Mouse (Mus musculus) heart, adult 11 months (tissue): Measurements from ENCODE around the gene Lrig3.

ENCODE experiments used
- DNase-seq: peaks from one replicate; pipeline ENCODE4 v3.0.0; 2022

Gene Lrig3

DNA sequence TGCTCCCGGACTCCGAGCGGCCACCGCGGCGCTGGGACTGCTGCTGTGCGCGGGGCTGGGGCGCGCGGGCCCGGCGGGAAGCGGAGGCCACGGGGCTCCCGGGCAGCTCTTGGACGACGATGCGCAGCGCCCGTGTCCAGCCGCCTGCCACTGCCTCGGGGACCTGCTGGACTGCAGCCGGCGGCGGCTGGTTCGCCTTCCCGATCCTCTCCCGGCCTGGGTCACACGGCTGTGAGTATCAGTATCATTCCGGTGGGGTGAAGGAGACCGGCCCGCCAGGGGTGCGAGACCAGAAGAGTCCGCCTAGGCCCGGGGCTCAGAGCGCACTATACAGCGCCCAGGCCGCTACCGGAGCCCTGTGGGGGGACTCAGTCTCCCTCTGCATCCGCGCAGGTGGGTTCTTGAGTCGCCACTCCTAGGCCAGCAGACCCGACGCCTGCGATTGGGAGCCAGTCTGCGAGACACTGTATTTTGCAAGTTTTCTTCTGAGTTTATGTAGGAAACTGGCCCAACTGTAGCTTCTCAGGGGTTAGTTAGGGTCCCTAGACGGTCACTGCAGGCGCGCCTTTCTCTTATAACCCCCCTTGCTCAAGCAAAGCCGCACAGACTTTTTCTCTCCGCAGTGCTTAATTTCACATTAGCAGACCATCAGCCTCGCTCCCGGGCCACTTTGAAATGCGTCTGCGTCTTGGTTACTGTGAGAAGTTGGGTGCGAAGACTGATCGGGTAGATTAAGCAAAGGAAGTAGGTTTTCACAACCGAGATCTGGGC lies 698 bp downstream of the Lrig3 start:
- peak; percentile 95 for DNase-seq

DNA sequence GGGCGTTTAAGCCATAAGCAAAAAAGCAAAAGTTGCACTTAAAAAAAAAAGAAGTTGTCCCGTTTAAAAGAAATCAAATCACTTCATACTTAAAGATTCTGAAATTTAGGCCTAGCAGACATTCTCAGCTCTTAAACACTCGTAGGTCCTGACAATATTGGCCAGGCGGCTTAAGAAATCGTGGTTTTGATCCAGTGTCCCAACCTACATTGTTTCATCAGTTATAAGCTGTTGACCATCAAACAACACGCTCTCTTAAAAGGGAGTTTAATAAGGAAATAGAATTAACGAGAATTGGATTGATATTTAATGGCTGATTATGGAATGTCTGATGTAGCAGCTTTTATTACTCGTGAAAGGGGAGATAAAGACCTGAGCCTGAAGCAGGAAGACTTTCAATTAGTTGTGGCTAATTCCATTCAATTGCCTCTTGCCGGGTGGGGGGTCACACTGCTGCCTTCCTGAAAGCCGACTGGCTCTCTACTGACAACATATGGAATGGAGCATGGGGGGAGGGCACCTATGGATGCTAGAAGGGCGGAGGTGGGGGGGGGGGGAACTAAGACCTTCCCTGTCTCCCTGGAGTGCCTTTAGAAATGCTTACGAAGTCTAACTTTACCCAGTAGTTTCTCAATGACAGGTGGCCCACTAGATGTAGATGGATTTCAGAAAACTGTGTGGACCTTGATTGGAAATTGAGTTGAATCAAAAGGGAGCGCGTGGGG lies 1.6 kb downstream of the Lrig3 start:
- peak; percentile 41 for DNase-seq

DNA sequence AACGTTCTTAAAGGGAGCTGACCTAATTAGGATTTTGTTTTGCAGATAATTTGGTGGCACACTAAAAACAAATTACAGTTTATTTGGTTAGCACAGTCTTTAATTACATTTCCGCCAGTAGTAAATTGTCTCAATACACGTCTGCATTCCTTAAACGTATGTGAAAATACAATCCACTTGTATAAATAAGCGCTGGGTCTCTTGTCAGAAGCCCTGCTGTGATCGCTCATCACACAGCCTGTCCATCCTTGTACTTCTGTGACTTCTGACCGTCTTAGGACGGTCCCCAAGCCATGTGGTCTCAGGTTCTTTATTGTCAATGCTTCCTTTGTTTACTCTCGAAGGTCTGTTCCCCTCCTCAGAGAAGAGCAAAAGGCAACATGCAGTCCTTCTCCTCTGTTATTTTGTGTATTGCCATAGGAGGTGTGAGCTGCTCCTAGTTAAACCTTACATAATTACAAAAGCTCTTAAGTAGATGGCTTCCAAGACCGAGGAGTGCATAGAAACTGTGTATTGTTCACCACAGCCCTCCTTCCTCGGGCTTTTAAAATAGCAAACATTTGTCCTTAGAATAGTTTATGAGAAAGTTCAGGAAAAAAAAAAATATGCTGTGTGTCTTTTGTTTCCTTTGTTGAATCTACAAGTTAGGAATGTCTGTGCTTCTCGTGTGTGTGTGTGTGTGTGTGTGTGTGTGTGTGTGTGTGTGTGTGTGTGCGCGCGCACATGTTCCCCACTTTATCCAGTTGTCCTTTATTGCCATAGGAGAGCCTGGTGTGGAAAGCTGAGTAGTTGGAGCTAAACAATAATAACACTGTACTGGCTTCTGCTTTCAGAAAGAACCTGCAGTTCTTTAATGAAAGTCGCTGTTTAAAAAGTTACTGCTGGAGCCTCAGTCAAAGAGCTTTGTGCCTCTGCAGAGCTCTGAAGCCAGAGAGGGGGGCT lies 2.5 kb downstream of the Lrig3 start:
- DNase-seq: peak; percentile 25

DNA sequence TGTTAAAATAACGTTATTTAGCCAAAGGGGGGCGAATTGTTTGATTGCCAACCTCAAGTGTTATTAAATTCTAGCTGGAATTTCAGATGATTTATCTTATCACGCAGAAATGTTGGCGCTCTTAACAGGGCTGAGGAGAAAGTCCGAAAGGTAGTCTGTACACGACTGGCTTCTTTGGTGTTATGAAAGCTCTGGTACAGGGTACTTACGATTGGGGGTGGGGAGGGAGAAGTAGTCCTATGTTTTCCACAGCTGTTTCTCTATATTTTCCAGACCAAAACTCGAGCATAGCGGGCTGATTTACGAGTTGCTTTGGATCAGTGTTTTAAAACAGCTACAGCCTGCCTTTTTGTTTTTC lies 3.1 kb downstream of the Lrig3 start:
- DNase-seq: peak; percentile 86

DNA sequence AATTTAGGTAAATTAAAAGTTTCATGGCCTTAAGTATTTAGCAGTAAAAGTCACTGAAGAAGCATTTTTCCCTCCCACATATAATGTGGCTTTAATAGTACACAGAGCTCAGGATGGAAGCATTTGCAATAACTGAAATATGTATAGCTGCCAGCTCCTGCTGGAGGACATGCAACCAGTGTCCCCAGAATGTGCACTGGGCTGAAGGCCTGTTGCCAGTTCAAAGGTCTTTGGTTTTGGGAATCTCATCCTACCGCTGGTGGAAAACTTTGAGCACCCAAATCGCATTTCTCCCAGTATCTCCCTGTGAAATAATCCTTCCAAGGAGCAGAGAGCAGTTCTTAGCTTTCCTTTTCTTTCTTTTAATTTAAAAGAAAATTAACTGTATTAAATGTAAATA lies 4.1 kb downstream of the Lrig3 start:
- peak; percentile 54 for DNase-seq

DNA sequence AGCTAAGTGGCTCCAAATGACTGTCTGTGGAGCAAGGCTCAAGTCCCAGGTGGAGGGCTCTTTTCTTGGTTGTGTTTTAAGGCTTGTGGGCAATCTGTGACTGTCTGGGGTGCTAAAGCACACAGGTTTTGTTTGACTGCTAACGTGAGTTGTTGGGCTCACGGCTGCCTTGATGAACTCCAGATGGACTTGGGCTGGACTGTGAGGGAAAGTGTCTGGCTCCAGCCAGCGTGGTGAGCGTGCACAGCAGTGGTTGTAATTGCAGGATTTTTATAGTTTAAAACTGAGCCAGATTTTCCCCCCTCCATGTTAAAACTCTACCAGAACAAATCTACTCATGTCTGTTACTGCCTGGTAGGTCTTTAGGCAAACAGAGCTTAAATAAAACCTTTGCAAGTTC lies 4.5 kb downstream of the Lrig3 start:
- peak; percentile 73 for DNase-seq

DNA sequence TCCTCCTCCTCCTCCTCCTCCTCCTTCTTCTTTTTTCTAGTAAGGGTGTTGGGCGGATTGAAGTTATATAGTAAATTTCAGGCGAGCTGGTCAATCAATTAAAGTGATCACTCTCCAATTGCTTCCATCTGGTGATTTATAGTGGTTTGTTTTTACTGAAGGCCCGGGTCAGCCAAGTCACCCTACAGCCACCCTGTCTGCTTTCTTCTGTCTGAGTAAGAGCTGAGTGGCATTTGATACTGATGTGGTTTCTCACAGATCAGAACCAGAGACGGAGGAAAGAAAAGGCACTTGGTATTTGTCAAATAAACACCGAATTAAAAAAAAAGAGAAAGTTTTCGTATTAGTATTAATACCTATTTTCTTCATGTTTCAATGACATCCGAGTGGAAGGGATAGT lies 7.8 kb downstream of the Lrig3 start:
- peak; percentile 5 for DNase-seq

DNA sequence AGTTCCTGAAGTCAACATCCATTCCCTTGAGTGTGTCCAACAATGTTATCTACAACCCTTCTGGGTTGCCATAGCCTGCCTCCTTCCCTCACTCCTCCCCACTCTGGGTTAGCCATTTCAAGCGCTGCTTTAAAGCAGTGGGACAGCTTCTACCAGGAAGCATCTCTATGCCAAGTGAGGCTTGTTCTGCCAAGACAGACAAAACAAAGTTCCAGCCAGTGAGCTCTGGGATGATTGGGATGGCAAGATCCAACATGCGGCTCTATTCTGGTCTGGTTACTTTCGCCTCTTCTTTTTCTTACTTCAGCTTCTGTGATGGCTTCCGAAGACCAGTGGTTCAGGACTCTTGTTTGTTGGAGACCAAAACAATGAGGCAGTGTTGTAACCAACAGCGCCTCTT lies 16.0 kb downstream of the Lrig3 start:
- DNase-seq: peak; percentile 82

DNA sequence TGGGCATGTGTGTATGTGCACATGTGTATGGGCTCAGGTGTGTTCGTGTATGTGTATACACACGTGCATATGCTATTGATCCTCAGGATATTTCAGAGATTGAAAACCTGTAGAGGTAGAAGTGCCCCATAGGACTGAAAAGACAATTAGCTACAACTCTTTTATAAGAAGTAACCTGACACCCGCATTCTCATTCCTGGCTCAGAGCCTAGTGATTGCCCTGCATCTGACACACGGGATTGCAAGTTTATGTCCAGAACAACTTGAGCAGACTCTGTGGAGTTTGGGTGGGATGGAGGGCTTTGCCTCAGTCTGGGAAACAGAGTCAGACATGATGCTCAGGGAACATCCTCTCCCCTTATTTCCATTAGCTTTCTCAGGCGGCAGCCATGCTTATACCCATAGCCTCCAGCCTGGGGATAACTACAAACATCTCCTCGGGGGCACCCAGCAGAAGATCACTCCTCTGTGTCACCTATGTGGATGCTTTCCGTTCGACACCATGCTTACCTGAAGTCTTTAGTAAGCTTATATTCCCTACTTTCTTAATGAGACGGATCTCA lies 18.6 kb downstream of the Lrig3 start:
- peak; percentile 55 for DNase-seq

DNA sequence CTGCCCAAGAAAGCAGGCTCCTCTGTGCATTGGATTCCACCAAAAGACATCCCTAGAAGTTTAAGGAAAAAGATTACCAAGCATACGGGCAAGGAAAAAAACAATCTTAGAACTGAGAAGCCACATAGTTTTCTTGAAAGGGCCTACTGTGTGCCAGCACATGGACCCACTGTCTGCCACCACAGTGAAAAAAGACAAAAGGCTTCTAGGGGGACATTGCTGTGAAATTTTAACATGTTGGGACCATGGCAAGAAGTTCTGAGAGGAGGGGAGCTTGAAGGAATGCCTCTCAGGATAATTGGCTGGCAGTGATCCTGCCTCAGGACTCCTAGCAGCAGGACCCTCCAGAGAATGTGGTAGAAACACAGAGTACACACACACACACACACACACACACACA lies 19.8 kb downstream of the Lrig3 start:
- DNase-seq: peak; percentile 55

DNA sequence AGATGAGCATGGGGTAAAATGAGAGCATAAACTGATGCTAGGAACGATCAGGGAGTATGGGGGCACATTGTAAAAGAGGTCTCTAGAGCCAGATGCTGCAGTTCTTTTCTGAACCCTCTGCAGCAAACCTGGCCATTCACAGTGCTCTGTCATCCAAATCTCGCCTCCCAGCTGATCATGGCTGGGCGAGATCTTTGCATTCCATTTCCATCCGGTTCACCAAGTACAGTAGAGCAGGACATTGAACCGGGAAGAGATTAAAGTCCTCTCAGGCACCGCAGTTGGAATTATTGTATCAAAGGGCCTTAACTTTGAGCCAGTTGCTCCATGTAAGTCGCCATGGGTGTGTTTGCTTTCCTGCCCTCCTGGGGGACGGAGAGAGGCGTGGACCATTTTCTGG lies 20.5 kb downstream of the Lrig3 start:
- peak; percentile 82 for DNase-seq

DNA sequence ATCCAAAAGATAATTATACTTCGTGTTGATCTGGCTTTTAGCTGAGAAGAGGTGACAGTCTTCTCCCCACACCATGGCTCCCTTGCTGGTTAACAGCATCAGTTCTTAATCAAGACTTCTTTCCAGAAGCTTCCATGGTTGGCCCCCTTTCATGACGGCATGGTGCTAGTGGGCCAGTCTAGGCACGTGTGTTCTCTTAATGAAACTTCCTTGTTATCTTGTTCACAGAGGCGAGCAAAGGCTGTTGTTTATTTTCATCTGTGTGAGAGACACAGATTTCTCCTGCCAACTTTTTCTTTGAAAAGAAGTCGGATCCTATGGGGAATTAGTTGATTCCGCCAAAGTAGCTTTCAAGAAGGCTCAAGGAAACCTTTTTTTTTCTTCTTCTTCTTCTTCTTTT lies 21.3 kb downstream of the Lrig3 start:
- peak; percentile 78 for DNase-seq

DNA sequence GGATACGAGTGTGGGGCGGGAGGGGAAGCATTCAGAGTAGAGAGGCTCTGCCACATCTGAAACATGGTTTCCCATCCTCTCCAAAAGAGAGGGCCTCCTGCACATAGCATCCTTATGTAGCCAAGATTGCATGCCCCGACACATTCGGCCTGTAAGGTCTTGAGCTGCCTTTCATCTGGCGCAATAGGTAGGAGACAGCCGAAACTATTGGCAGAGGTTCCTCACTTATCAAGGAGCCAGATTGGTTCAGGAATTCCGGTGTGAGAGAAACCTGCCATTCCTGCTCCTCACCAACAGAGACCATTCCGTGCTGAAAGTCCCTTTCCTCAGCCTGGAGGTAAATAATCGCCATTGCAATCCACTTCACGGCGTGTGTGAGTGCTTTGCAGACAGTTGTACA lies 22.1 kb downstream of the Lrig3 start:
- peak; percentile 33 for DNase-seq

DNA sequence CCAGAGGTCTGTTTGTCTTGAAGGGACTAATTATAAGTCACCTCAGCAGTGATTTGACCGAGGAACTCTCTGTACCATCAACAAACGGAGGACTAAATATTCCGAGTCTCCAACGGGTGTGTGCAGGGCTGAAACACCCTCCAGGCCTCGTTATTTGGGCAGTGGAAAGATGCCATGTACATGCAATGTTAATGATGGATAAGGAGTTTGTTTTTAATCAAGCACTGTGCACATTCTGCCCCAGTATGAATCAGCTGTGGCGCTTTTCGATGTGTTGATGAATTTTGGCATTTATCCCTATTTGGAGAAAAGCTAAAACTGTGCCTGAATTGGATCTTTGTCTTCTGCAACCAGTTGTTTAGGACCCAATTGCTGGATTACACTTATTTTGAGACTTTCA lies 23.9 kb downstream of the Lrig3 start:
- peak; percentile 59 for DNase-seq

DNA sequence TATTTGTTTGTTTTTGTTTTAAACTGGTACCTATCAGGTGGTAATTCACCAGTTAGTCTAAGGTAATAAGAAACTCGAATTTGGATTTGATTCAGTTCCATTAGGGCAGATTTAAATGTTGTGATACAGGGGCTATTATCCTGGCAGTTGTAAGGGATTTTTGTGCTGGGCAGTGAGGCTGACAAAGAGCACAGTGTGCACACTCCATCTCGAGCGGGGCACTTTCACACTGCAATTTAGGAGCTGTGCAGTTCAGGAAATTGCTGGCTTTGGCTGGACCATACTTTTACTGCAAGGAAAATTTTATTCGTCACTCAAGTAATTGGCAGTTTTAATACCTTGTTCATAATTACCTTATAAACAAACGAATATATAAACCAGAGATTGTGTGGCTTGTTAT lies 24.4 kb downstream of the Lrig3 start:
- peak; percentile 27 for DNase-seq

DNA sequence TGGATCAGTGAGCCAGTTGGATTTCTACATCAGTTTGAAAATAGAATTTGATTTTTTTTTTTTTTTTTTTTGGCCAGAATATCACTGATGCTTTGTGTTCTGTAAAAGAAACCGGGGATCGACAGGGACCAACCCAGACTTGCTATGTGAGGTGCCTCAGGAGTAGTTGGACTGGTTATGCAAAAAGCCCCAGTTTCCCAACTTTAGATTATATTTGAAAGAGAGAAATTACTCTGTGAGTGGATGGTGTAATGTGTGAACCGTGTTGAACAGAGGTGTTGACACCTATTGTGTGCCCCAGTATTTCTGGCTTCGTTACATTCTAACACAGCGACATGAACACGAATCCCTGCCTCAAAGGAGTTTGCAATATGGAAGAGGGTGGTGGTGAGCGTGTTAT lies 25.9 kb downstream of the Lrig3 start:
- no peak for DNase-seq

DNA sequence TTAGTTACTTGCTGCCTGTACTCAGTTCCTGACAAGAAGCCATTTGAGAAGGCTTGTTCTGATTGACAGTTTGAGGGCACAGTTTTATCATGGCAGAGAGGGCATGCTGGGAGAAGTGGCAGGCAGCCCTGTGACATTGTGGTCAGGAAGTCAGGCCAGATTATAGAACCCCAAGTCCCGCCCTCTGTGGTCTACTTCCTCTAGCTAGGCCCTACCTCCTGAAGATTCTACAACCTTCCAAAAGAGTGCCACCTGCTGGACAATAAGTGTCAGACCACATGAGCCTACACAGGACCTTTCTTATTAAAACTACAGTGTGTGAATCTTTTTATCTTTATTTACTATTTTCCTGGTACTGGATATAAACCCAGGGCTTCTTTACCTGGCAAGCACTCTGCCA lies 28.9 kb downstream of the Lrig3 start:
- peak; percentile 91 for DNase-seq

DNA sequence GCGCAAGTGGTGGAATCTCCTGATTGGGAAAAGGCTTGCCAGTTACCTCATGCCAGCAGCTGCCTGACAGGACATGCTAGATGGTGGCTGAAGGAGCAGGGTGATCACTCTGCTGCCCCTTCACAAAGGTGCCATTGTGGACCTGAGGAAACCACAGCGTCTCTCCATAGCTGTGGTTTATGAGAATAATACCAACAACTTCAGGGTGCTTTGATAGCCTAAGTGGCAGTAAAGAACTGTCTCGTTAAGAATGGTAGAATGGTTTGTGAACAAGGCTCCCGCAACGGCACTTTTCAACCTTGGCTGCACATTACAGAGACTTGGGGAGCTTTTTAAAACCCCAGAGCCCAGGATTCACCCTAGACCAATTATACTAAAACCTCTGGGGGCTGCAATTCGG lies 29.7 kb downstream of the Lrig3 start:
- peak; percentile 62 for DNase-seq

DNA sequence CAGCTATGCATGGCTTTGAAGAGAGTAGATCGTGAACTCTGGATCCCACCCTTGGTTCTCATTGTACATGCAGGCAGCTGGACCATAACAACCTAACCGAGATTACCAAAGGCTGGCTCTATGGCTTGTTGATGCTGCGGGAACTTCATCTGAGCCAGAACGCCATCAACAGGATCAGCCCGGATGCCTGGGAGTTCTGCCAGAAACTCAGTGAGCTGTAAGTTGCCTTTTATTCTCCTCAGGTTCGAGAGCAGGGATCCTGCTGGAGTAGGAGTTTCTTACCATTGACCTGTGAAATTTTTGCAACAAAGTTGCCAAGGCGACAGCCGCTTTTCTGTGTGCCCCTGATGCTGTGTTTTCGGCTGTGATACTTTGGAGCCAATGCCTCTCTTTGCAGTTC lies 31.0 kb downstream of the Lrig3 start:
- DNase-seq: peak; percentile 85

DNA sequence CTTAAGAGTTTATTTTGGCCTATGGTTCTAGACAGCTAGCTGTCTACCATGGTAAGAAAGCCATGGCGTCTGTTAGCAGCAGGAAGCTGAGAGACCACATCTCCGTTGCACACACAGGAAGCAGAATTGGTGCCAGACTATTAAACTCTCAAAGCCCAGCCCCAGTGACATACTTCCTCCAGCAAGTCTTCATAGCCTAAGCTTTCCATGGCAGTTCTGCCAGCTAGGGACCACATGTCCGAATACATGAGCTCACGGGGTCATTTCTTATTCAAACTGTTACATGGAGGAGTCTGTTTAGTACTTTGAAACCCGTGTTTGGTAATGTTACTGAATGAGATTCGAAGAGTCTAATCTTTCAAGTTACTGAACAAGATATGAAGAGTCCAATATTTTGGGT lies 33.6 kb downstream of the Lrig3 start:
- peak; percentile 91 for DNase-seq

DNA sequence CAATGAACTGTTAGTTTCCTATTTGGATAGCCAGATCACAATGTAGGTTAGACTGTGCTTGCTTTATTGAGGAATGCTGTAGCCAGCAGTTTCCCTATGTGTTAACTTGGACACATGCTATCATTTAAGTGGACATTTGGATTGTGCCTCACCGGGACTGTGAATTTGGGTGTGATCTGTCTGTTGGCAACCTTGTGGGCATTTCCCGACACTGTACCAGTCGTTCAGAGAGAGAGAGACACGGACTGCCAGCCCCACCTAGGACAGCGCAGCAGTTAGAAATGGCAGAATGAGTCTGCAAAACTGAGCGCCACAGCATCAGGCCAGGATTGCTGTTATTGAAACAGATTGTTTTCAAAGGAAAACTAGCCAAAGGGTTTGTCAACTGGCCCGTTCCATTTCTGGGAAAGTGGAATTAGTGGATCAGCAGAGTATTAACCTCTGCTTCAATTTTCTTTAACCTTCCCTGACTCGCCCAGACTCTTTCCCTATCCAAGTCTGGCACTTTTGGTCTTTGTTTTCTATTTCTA lies 35.0 kb downstream of the Lrig3 start:
- DNase-seq: peak; percentile 88

DNA sequence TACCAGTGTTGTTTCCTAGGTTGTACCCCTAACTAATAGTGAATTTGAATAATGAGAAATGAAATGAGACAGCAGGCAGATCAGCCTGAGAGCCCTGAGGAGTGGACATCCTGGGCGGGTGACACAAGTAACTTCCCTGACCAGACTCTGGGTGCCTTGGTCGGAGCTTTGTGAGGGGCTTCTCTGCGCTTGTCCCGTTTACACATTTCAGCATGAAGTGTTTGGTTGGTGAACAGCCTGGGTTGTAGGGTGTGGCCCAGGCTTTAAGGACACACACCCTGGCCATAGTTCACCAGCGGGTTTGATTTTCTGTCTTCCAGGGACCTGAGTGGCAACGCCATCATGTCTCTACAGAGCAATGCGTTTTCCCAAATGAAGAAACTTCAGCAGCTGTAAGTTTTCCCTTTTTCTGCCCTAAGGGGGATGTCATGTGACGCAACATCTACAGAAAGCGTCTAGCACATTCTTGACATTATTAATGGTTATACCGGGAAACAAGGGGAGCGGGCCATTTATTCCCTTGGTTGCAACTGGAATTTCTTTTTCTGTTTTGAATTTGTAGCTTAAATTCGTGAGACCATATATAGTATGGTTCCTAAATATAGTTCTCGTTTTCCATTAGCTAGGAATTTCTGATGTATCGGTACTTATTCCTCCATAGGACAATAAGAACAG lies 36.2 kb downstream of the Lrig3 start:
- peak; percentile 68 for DNase-seq
